In the genomic region with DNA sequence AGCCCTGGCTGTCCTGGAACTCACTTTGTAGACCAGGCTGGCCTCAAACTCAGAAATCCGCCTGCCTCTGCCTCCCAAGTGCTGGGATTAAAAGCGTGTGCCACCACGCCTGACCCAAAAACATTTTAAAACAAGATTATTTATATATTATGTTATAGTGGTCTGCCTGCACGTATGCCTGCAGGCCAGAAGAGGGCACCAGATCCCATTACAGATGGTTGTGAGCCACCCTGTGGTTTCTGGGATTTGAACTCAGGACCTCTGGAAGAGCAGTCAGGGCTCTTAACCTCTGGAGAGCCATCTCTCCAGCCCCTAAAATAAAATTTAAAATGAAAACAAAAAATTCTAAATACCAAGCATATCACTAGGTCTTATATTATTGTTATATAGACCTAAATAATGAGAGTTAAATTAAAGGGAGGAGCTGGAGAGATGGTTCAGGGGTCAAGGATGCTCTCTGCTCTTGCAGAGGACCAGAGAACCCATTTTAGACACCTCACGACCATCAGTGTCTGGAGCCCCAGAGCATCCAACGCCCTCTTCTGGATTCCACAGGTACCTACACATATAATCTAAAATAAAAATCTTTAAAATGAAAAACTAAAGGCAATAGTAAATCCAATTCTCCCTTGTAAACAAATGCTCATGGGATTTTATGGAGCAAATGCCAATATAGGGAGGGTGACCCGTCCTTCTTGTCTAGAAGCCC, we compare ENCODE assay signal across 13 mouse cellular contexts.
A peak's percentile ranks its signal among the peaks of the same experiment; 100 is the strongest.
DNase-seq lines count a peak whose midpoint lies in the region; ATAC-seq and TF ChIP-seq lines count a peak whose summit lies in the region.
"Had no signal": no experiment of that assay in that cellular context is flagged by ENCODE, and none has a peak within 500 bp of the region (broad histone marks: within the 10 kb centered on the region; RNA-seq: fewer than 3 reads in every experiment).

No protein-coding gene starts in this region.

- H3K4me1 ChIP-seq in kidney, postnatal 0 days (replicated peaks; ENCODE audit: insufficient read depth, low read length) = no peaks in the 10 kb centered on the region
- peaks cover 0 to 11% of the 10 kb centered on the region in 2 experiments; a peak in 1 of 4 replicates for H3K4me1 ChIP-seq in CH12.LX (ENCODE audit: control insufficient read depth in 1 of 2, insufficient read depth in 2 of 2)
- H3K4me1 ChIP-seq in lung, postnatal 0 days (ENCODE audit: insufficient read depth, low read depth, low read length) = no peaks in the 10 kb centered on the region
- H3K4me1 ChIP-seq: neural tube, embryonic 12.5 days had no signal

- H3K4me3 ChIP-seq in kidney, postnatal 0 days (replicated peaks; ENCODE audit: low read depth, low read length) = no peak overlapping the region
- no peak overlapping the region for H3K4me3 ChIP-seq in CH12.LX (replicated peaks in 1 of 3; ENCODE audit: low read depth in 2 of 3, low read length in 2 of 3, poor library complexity in 1 of 3)
- H3K4me3 ChIP-seq in lung, postnatal 0 days (ENCODE audit: low read depth, low read length) = no peak overlapping the region
- H3K4me3 ChIP-seq: erythroblast, embryonic 14.5 days; neural tube, embryonic 12.5 days had no signal

- no peak overlapping the region for H3K4me2 ChIP-seq in kidney, postnatal 0 days (ENCODE audit: low read length)
- no peak overlapping the region; the same call in 1 of the 2 replicates for H3K4me2 ChIP-seq in CH12.LX (ENCODE audit: insufficient read depth, low read depth, poor library complexity, severe bottlenecking)
- no peak overlapping the region for H3K4me2 ChIP-seq in lung, postnatal 0 days (replicated peaks; ENCODE audit: low read depth, low read length)
- H3K4me2 ChIP-seq: midbrain, embryonic 11.5 days; neural tube, embryonic 12.5 days had no signal

- no peak for ATAC-seq in kidney, postnatal 0 days (replicated peaks; ENCODE audit: low FRiP score, low read depth)
- no peak for ATAC-seq in lung, postnatal 0 days

- TF ChIP-seq CTCF in kidney, postnatal 0 days (IDR thresholded peaks at IDR 0.05; ENCODE audit: low read depth) = peak; percentile 73
- TF ChIP-seq CTCF in CH12.LX (conservative IDR thresholded peaks at IDR 0.05 in 1 of 2, IDR thresholded peaks at IDR 0.05 in 1 of 2; ENCODE audit: low read depth in 2 of 2, low read length in 2 of 2) = peak; percentile 24 to 53; a peak in 3 of 4 replicates
- TF ChIP-seq CTCF in lung, postnatal 0 days (IDR thresholded peaks at IDR 0.05) = peak; percentile 67

- no peak for TF ChIP-seq EP300 in CH12.LX (IDR thresholded peaks at IDR 0.05; ENCODE audit: low read length)
- no peak for TF ChIP-seq EP300 in lung, postnatal 0 days (IDR thresholded peaks at IDR 0.05)

- in situ Hi-C loops in CH12.LX (cut with MboI; ENCODE audit: low pct_ligation_motif_present, low pct_unique_long_range_greater_than_20kb, low sequenced_read_pairs) = no loop called here

- H3K36me3 ChIP-seq in kidney, postnatal 0 days (ENCODE audit: insufficient read depth, low read length) = peaks cover 76% of the 10 kb centered on the region
- peaks cover 14 to 58% of the 10 kb centered on the region in 2 experiments for H3K36me3 ChIP-seq in CH12.LX (replicated peaks in 1 of 2; ENCODE audit: control insufficient read depth in 1 of 2, insufficient read depth in 1 of 2, low read length in 1 of 2)
- H3K36me3 ChIP-seq in lung, postnatal 0 days (ENCODE audit: insufficient read depth, low read length) = peaks cover 42% of the 10 kb centered on the region

- 80% methylated on average over 7 of the region's 7 CpGs for WGBS in kidney, postnatal 0 days
- WGBS in lung, postnatal 0 days = 77% methylated on average over 7 of the region's 7 CpGs

- no peak overlapping the region for H3K9ac ChIP-seq in kidney, postnatal 0 days (ENCODE audit: low read depth, low read length)
- no peak overlapping the region for H3K9ac ChIP-seq in CH12.LX (ENCODE audit: insufficient read depth, low read depth)
- H3K9ac ChIP-seq in lung, postnatal 0 days (replicated peaks; ENCODE audit: low read depth) = no peak overlapping the region
- H3K9ac ChIP-seq: neural tube, embryonic 12.5 days had no signal

- no peak for DNase-seq in kidney, postnatal 0 days (ENCODE audit: low spot score)
- no peak for DNase-seq in kidney, adult 8-10 months
- DNase-seq in 416B (ENCODE audit: low read depth) (peak; percentile 29), CH12.LX (ENCODE audit: extremely low read depth) (no peak)
- no peak for DNase-seq in lung, postnatal 0 days (ENCODE audit: low spot score)
- DNase-seq in adrenal gland, postnatal 4 days (ENCODE audit: low spot score in 2 of 2) = no peak
- no peak for DNase-seq in frontal cortex, postnatal 14 days (ENCODE audit: low spot score in 2 of 2)
- DNase-seq: adrenal gland, adult 8-10 months; embryo, embryonic 11 days; retina, postnatal 1 day had no signal

- dilution Hi-C loops in CH12.LX (cut with MboI; ENCODE audit: extremely low pct_ligation_motif_present, extremely low pct_unique_long_range_greater_than_20kb, low sequenced_read_pairs) = no loop called here

- TF ChIP-seq RAD21 in CH12.LX (IDR thresholded peaks at IDR 0.05; ENCODE audit: low read depth, low read length) = peak; percentile 30

- H3K27ac ChIP-seq in kidney, postnatal 0 days = no peak overlapping the region
- no peak overlapping the region for H3K27ac ChIP-seq in CH12.LX (ENCODE audit: insufficient read depth, low read depth)
- H3K27ac ChIP-seq in lung, postnatal 0 days (ENCODE audit: low read length) = no peak overlapping the region
- H3K27ac ChIP-seq: neural tube, embryonic 12.5 days had no signal

- no peaks in the 10 kb centered on the region for H3K9me3 ChIP-seq in kidney, postnatal 0 days (replicated peaks; ENCODE audit: low read length)
- no peaks in the 10 kb centered on the region for H3K9me3 ChIP-seq in CH12.LX (replicated peaks; ENCODE audit: low read length)
- no peaks in the 10 kb centered on the region for H3K9me3 ChIP-seq in lung, postnatal 0 days (ENCODE audit: low read length)
- H3K9me3 ChIP-seq: neural tube, embryonic 12.5 days had no signal

- no peaks in the 10 kb centered on the region for H3K27me3 ChIP-seq in kidney, postnatal 0 days (ENCODE audit: insufficient read depth, low read length)
- H3K27me3 ChIP-seq in CH12.LX (replicated peaks) = no peaks in the 10 kb centered on the region
- no peaks in the 10 kb centered on the region for H3K27me3 ChIP-seq in lung, postnatal 0 days (replicated peaks; ENCODE audit: insufficient read depth, low read length)
- H3K27me3 ChIP-seq: neural tube, embryonic 12.5 days had no signal

- H3K79me2 ChIP-seq in CH12.LX (replicated peaks; ENCODE audit: control insufficient read depth, extremely low read depth, insufficient read depth, poor library complexity, severe bottlenecking) = no peaks in the 10 kb centered on the region

- TF ChIP-seq POLR2A in CH12.LX (IDR thresholded peaks at IDR 0.05; ENCODE audit: low read depth, low read length) = no peak

TF ChIP-seq in CH12.LX, 34 proteins besides CTCF, POLR2A, EP300 and RAD21:
- peak; percentile 23; the same call in 1 of the 2 replicates for TF ChIP-seq SMC3 (IDR thresholded peaks at IDR 0.05; ENCODE audit: low read depth, low read length)
- TF ChIP-seq CHD1 (IDR thresholded peaks at IDR 0.05; ENCODE audit: low read depth, low read length) = no peak
